22 mouse cellular contexts compared by ENCODE assay signal in the genomic region with DNA sequence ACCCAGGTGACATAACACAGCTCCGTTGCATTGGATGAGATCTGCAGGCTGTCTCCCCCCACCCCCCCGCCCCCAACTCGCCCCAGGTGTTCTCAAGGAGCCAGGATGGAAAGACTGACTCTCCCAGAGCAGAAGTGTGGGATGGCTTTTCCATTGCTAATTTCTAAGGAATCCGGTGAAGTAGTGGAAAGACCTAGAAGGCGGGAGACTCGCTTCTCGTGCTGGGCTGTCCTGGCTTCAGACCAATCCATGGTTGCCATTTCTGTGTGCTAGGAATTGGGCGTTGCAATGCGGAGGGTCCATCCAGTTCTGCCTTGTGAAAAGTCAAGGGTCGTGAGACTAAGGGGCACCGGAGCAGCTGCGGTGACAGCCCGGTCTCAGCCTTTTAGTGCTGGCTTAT. TPM values are rescaled to one million over a fixed set of nuclear protein-coding genes. Genes with fewer than 3 reads are reported as not detected.
DNase-seq lines count a peak whose midpoint lies in the region; TF ChIP-seq lines count a peak whose summit lies in the region.
"Had no signal": no experiment of that assay in that cellular context is flagged by ENCODE, and none has a peak within 500 bp of the region (broad histone marks: within the 10 kb centered on the region; RNA-seq: fewer than 3 reads in every experiment).

No protein-coding gene starts in this region.

- intact Hi-C loops in gastrocnemius, adult 2 months (cut with DNase I): no loop called here
- intact Hi-C loops in gastrocnemius, postnatal 36 days (cut with DNase I): no loop called here

- H3K4me3 ChIP-seq in gastrocnemius, adult 2 months: no peak overlapping the region
- H3K4me3 ChIP-seq: embryonic facial prominence, embryonic 13.5 days; embryonic facial prominence, embryonic 15.5 days; erythroblast, embryonic 14.5 days; forebrain, embryonic 10.5 days; forebrain, embryonic 12.5 days had no signal

- TF ChIP-seq CTCF in gastrocnemius, adult 2 months (IDR thresholded peaks at IDR 0.05): no peak

- peak; percentile 15 for DNase-seq in gastrocnemius, adult 2 months
- DNase-seq in gastrocnemius, postnatal 36 days: no peak
- DNase-seq in lung, postnatal 10 days: peak; percentile 56
- DNase-seq in lung, postnatal 4 days: no peak
- no peak for DNase-seq in adrenal gland, postnatal 10 days
- DNase-seq: adrenal gland, adult 8-10 months; adrenal gland, postnatal 25 days; B cell, adult 2 months; cerebellum, adult 11 months; cerebellum, adult 18-20 months; cerebellum, adult 8-10 months; cerebellum, adult 9-11 months; cerebellum, postnatal 14 days; cerebellum, postnatal 36 days; embryo, embryonic 11 days had no signal

- no peak overlapping the region for H3K27ac ChIP-seq in gastrocnemius, adult 2 months
- H3K27ac ChIP-seq: embryonic facial prominence, embryonic 13.5 days; embryonic facial prominence, embryonic 15.5 days; forebrain, embryonic 10.5 days; forebrain, embryonic 12.5 days had no signal

RNA-seq across cellular contexts. Expression of a gene that starts 39.9 kb away (rescaled TPM):
- not detected for total RNA-seq in gastrocnemius, adult 2 months (2021)
- not detected for total RNA-seq in gastrocnemius, postnatal 36 days (2021)
- total RNA-seq in adrenal gland, postnatal 10 days (2021): under 1 TPM; 0.18 to 0.27 TPM
- total RNA-seq: CH12.LX; common myeloid progenitor, adult 5-6 weeks had no signal

Comparison
In these comparisons a context has a peak if more than half of its experiments do, and no peak if none do; other contexts are left out.
1. DNase-seq: peak in gastrocnemius, adult 2 months (single experiment) and lung, postnatal 10 days (single experiment); none in gastrocnemius, postnatal 36 days (0 of 2), lung, postnatal 4 days (0 of 2) and adrenal gland, postnatal 10 days (single experiment).